Mouse (Mus musculus) CD4-positive, CD25-positive, alpha-beta regulatory T cell (primary cell): ENCODE data around the gene Zwint. TPM values are rescaled to one million over a fixed set of nuclear protein-coding genes. Genes with fewer than 3 reads are reported as not detected.

Experiments
- polyA plus RNA-seq: library from polyadenylated mRNA; unstranded; fragments of 100-300 nt; shearing (Covaris generic); gene quantifications from one replicate; pipeline ENCODE4 v1.2.1, GENCODE M21; 2017

Zwint gene
- 95.6 TPM for polyA plus RNA-seq

DNA sequence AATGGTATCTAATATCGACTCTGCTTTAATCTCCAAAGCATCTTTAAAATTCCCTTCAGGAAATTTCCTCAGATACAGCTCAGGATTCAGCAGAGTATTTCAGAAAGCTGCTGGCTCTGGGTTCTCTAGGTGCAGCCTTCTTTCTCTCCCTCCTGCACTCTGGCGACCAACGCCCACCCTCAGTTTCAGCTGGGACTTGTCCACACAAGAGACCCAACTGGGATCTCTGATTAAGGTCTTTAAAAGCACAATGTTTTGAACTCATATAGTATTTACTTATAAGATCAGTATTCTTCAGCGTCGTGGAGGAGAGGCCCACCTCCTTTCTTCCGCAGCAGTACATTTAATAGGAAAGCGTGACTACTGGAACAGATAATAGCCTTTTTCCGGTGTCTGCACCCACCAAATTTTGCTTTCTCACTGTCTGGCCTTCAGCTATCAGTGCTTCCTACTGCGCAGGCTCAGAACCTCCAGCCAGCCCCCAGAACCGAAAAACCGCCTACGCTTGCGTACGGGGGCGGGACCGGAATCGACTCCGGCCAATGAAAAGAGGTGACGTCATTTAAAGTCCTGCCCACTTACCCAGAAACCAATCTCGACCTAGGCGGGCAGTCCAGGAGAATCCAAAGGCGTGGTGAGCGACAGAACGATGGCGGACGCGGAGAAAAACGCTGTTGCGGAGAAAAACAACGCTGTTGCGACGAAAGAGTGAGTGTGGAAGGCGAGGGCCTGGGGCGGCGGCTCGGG, at the start of gene Zwint:
TSS of gene Zwint (plus strand) at position 576 of the 747 bp plus-strand sequence.

